Mouse (Mus musculus) heart, adult 18-20 months (tissue): ENCODE measurements at regions not wholly inside any gene's neighbourhood (a gene's known extent, or its start where the extent isn't known, plus 50 kb on each side); places are given as distances from the start of the nearest gene placed in this dataset.

ENCODE experiments used
- DNase-seq, 2 experiments: peaks; one replicate each; pipeline ENCODE4 v3.0.0; 2021 to 2022; ENCODE audit warnings: mixed read lengths in 1 of 2

- no peak for DNase-seq
Observed at GRCm38 (mm10) chr3:49282679-49283078, 474.4 kb downstream of the Pcdh18 start.

DNA sequence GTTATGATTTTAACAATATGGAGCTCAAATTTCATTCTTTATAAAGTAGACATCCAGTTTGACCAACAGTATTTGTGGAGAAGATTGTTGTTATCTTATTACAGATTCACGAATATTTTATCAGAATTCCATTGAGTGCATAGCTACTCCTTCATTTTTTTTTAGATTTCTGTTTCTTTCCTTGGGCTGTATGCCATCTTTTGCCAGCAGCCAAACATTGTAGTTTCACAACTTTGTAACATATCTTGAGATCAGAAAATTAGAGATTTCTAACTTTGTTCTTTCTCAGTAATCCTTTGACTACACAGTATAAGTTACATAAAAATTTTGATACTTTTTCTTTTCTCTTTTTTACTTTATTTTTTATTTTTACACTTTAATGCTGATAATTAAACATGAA, 478.8 kb downstream of the Pcdh18 start:
- no peak for DNase-seq

DNA sequence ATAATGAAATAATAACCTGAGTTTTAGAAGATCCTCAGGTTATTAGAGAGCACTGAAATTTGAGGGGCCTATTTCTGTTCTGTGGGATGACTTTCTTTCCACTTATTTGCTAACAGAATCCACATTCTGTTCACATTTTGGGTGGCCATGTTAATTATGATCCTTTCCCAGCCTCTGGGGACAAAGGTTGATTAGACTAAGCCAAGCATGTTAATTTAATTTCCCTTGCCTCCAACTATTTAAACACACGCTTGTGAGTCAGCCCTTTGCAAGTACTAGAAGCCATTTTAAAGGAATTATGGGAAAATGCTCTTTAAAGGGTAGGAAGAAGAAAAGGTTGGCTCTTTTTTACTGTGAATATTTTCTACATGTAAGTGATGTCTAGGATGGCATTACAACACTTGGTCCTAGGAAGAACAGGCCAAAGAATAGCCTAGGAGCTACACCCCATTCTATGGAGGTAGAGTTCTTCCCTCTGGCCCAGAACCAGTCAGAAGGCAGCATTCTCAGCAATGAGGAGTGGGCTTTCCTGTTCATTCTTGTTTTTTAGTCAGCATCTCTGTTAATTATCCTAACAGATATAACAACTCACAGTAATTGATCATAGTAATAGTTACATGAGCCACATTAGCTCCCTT, 482.7 kb downstream of the Pcdh18 start:
- DNase-seq = no peak

DNA sequence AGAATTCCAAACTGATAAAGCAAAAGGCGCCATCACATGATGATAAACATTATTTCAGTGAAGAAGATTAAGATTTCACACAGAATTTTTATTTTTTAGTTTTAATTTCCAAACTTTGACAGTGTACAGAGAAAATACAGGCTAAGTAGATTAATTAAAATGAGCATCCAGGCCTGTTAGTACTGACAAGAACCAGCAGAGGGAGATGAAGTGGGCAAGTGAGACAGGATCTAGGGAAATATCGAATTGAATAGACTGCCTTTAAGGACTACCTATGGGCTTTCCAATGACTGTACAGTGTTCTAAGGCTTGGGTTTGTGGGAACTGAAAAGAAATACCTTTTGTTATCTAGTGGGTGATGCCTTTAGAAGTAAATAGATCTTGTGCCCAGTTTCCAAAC, 491.1 kb downstream of the Pcdh18 start:
- peak; percentile 1 to 7 for DNase-seq
